Mouse (Mus musculus) ES-Bruce4 (cell line): ENCODE results near the gene Capzb.

Source experiments
- CTCF ChIP-seq: IDR thresholded peaks from one replicate; pipeline ENCODE4 v1.8.1; 2011; ENCODE audit warnings: low read depth, low read length
- POLR2A ChIP-seq: IDR thresholded peaks from one replicate; pipeline ENCODE4 v1.8.1; 2011; ENCODE audit warnings: low read length; ENCODE audit not compliant: insufficient read depth

DNA sequence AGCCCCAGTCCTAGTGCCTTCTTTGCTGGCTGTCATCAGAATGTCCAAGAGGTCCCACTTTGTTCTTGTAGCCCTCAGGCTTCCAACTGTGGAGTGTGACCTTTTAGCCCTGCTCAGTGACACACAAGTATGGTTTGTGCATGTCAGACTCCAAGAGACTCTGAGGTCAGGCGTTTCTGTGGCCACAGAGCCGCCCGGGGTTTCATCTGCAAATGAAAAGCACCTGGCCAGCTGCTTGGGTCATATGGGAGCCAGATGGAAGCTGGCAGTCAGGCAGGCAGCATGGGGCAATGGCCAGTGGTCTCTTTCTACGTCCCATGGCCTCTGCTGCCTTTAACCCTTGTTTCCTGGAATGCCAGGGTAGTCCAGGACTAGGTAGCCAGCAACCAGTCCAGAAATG lies 27.0 kb downstream of the Capzb start:
- TF ChIP-seq CTCF (no peak), POLR2A (no peak)
